Comparison of ENCODE assay signal across 9 mouse cellular contexts in the genomic region with DNA sequence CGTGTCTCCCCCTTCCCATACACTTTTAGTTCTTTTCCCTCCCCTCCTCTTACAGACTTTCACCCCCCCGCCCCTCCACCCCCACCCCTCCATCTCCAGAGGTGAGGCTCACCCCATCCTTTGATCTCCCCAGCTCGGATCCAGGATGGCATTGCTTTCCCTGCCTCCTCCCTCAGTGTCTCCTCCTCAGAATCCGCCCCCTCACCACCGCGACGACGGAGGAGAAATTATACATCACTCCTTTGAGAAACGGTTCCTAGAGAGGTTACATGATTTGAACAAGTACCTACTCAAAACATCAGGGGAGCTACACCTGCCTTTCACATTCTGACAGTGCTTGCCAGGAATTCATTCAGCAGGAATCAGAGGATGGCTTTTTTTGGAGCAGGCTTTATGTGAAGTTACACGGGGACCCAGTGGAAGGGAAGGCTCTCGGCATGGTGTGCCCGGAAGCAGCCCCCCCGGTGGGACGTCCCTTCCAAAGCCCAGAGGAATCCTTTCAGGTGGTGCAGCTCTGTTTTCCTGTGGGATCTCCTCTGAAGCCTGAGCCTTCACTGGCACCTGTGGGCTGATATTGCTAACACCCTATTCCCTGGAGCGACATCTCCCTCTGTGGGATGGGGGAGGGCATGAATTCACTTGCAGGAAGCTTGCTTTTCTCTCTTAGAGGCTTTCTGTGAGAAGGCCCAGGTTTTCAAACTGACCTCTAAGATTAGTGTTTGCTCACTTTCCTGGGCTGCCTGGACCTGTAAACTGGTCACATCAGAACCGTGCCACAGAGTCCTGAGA. TPM values are rescaled to one million over a fixed set of nuclear protein-coding genes. Genes with fewer than 3 reads are reported as not detected.
DNase-seq lines count a peak whose midpoint lies in the region; ATAC-seq and TF ChIP-seq lines count a peak whose summit lies in the region.
"Had no signal": no experiment of that assay in that cellular context is flagged by ENCODE, and none has a peak within 500 bp of the region (broad histone marks: within the 10 kb centered on the region; RNA-seq: fewer than 3 reads in every experiment).

No protein-coding gene starts in this region.

- H3K4me3 ChIP-seq in liver, adult 2 months (ENCODE audit: insufficient read depth, low read depth, low read length), result no peak overlapping the region
- peak overlapping the region; percentile 25 for H3K4me3 ChIP-seq in forebrain, embryonic 15.5 days
- H3K4me3 ChIP-seq in neural tube, embryonic 14.5 days (ENCODE audit: low read depth, low read length), result no peak overlapping the region

- WGBS in liver, adult 2 months, result 15% methylated on average over 16 of the region's 16 CpGs
- WGBS in forebrain, embryonic 15.5 days, result 8% methylated on average over 15 of the region's 16 CpGs
- whole genome bisulfite sequencing in neural tube, embryonic 14.5 days, result 7% methylated on average over 15 of the region's 16 CpGs

- no peaks in the 10 kb centered on the region for H3K79me2 ChIP-seq in liver, adult 2 months (ENCODE audit: control insufficient read depth, insufficient read depth, low read length)

- H3K27ac ChIP-seq in liver, adult 2 months (replicated peaks; ENCODE audit: insufficient read depth, low read depth, low read length), result no peak overlapping the region
- H3K27ac ChIP-seq in forebrain, embryonic 15.5 days (replicated peaks), result peak overlapping the region; percentile 87
- no peak overlapping the region for H3K27ac ChIP-seq in neural tube, embryonic 14.5 days (ENCODE audit: low read depth, low read length)

- DNase-seq in liver, adult 2 months (ENCODE audit: extremely low read depth, low read depth, low spot score), result peak; percentile 8
- DNase-seq in liver, result no peak
- DNase-seq in kidney, postnatal 4 days, result peak; percentile 29 to 47
- no peak for DNase-seq in testis, postnatal 14 days (ENCODE audit: low spot score)
- no peak for DNase-seq in cerebellum, postnatal 25 days
- DNase-seq: cerebellum, postnatal 36 days had no signal

- H3K9ac ChIP-seq in liver, adult 2 months (ENCODE audit: low read depth, low read length), result no peak overlapping the region
- peak overlapping the region; percentile 26 for H3K9ac ChIP-seq in forebrain, embryonic 15.5 days (replicated peaks)
- H3K9ac ChIP-seq in neural tube, embryonic 14.5 days (replicated peaks; ENCODE audit: low read depth, low read length), result no peak overlapping the region

- H3K4me2 ChIP-seq in forebrain, embryonic 15.5 days (replicated peaks), result peak overlapping the region; percentile 43
- peak overlapping the region; percentile 23; the same call in 1 of the 2 replicates for H3K4me2 ChIP-seq in neural tube, embryonic 14.5 days (ENCODE audit: low read depth, low read length)

- no peaks in the 10 kb centered on the region for H3K27me3 ChIP-seq in liver, adult 2 months (ENCODE audit: control insufficient read depth, insufficient read depth, low read length)
- no peaks in the 10 kb centered on the region for H3K27me3 ChIP-seq in forebrain, embryonic 15.5 days
- no peaks in the 10 kb centered on the region for H3K27me3 ChIP-seq in neural tube, embryonic 14.5 days (ENCODE audit: control insufficient read depth, insufficient read depth, low read length)

- no peak for TF ChIP-seq POLR2A in liver, adult 2 months (IDR thresholded peaks at IDR 0.05; ENCODE audit: extremely low read depth, insufficient read depth, low read length)

- H3K9me3 ChIP-seq in forebrain, embryonic 15.5 days, result no peaks in the 10 kb centered on the region
- H3K9me3 ChIP-seq in neural tube, embryonic 14.5 days (ENCODE audit: control insufficient read depth, low read length), result no peaks in the 10 kb centered on the region

- 0 out of 2 replicates have a peak, but pooled peaks have one; percentile 14 for TF ChIP-seq CTCF in liver, adult 2 months (IDR thresholded peaks at IDR 0.05; ENCODE audit: low read depth, low read length)

- no peaks in the 10 kb centered on the region for H3K4me1 ChIP-seq in liver, adult 2 months (ENCODE audit: control insufficient read depth, insufficient read depth, low read length)
- H3K4me1 ChIP-seq in forebrain, embryonic 15.5 days, result peaks cover 48% of the 10 kb centered on the region
- H3K4me1 ChIP-seq in neural tube, embryonic 14.5 days (ENCODE audit: control insufficient read depth, insufficient read depth, low read length), result peaks cover 9% of the 10 kb centered on the region

- no peaks in the 10 kb centered on the region for H3K36me3 ChIP-seq in liver, adult 2 months (ENCODE audit: control insufficient read depth, insufficient read depth, low read length)
- no peaks in the 10 kb centered on the region for H3K36me3 ChIP-seq in forebrain, embryonic 15.5 days
- H3K36me3 ChIP-seq in neural tube, embryonic 14.5 days (ENCODE audit: control insufficient read depth, insufficient read depth, low read length), result no peaks in the 10 kb centered on the region

- no peak for ATAC-seq in forebrain, embryonic 15.5 days (replicated peaks)
- ATAC-seq in neural tube, embryonic 14.5 days (ENCODE audit: low read depth), result no peak
- ATAC-seq in activated CD4-positive, CD25-positive, alpha-beta regulatory T cell, adult 4 months, result no peak

RNA-seq across cellular contexts. Expression of gene Bcl9, which starts 12.2 kb away (rescaled TPM):
- total RNA-seq in liver, adult 2 months (2014; rRNA removed), result 1.0 and 2.3 TPM in 2 replicates
- polyA plus RNA-seq in liver, adult 2 months (2012; rRNA removed), result 2.7 and 3.1 TPM in 2 replicates
- polyA plus RNA-seq in forebrain, embryonic 15.5 days (2015; fragmentation: Nextera tagmentation; extraction: Ambion mirVana), result 111 and 113 TPM in 2 replicates
- polyA plus RNA-seq in neural tube, embryonic 14.5 days (2014; fragmentation: Nextera tagmentation; extraction: Ambion mirVana), result 57.0 and 60.7 TPM in 2 replicates
- polyA plus RNA-seq in activated CD4-positive, CD25-positive, alpha-beta regulatory T cell, adult 4 months (2017; shearing (Covaris generic)), result 1 to 10 TPM; 2.7 to 3.2 TPM

Comparison
In these comparisons a context has a peak if more than half of its experiments do, and no peak if none do; other contexts are left out.
1. DNase-seq: peak in liver, adult 2 months (single experiment) and kidney, postnatal 4 days (2 of 2); none in liver (single experiment), testis, postnatal 14 days (single experiment) and cerebellum, postnatal 25 days (0 of 2).
2. RNA of gene Bcl9, which starts 12.2 kb away (polyA plus RNA-seq): 111 to 113 TPM in forebrain, embryonic 15.5 days and 57.0 to 60.7 TPM in neural tube, embryonic 14.5 days; 2.7 to 3.2 TPM in activated CD4-positive, CD25-positive, alpha-beta regulatory T cell, adult 4 months and 2.7 to 3.1 TPM in liver, adult 2 months; every median in the first group is over 10 times any median in the second.